Mouse (Mus musculus) MEL (cell line): ENCODE results near the gene Map1s. TPM values are rescaled to one million over a fixed set of nuclear protein-coding genes. Genes with fewer than 3 reads are reported as not detected.

Source experiments
- DNase-seq: peaks from one replicate; pipeline ENCODE4 v3.0.0; 2011; ENCODE audit warnings: low read depth, low spot score
- H3K27ac ChIP-seq: 2 replicates; pipeline ENCODE4 v1.5.1; 2012; ENCODE audit warnings: low read depth, mild to moderate bottlenecking, control low read depth, low read length, moderate library complexity; ENCODE audit not compliant: control insufficient read depth
- H3K27me3 ChIP-seq, 2 experiments: fragments of 150-350 bp in 1 of 2; sonication (generic) in 1 of 2; 2 replicates each; pipeline ENCODE4 v1.6.1; 2012; ENCODE audit warnings: low read length in 2 of 2, mild to moderate bottlenecking in 2 of 2, improper control_type of control experiment in 1 of 2, moderate library complexity in 1 of 2; ENCODE audit not compliant: insufficient read depth in 2 of 2, control insufficient read depth in 1 of 2
- H3K36me3 ChIP-seq, 2 experiments: 2 replicates each; pipeline ENCODE4 v1.6.1; 2012 to 2014; ENCODE audit warnings: low read length in 2 of 2, improper control_type of control experiment in 1 of 2, inconsistent platforms in 1 of 2, mild to moderate bottlenecking in 1 of 2; ENCODE audit not compliant: insufficient read depth in 2 of 2, control insufficient read depth in 1 of 2
- H3K4me1 ChIP-seq, 2 experiments: fragments of 150-350 bp in 1 of 2; sonication (generic) in 1 of 2; 2 replicates each; pipeline ENCODE4 v1.6.1; 2012; ENCODE audit warnings: low read length in 2 of 2, improper control_type of control experiment in 1 of 2, mild to moderate bottlenecking in 1 of 2; ENCODE audit not compliant: insufficient read depth in 2 of 2, control insufficient read depth in 1 of 2
- H3K4me3 ChIP-seq, 2 experiments: fragments of 150-350 bp in 1 of 2; sonication (generic) in 1 of 2; 2 replicates each; pipeline ENCODE4 v1.5.1; 2012; ENCODE audit warnings: low read depth in 2 of 2, low read length in 2 of 2, mild to moderate bottlenecking in 2 of 2, moderate library complexity in 2 of 2, control low read depth in 1 of 2, improper control_type of control experiment in 1 of 2; ENCODE audit not compliant: control insufficient read depth in 1 of 2, insufficient read depth in 1 of 2
- H3K79me2 ChIP-seq: 2 replicates; pipeline ENCODE4 v1.6.1; 2012; ENCODE audit warnings: mild to moderate bottlenecking, low read length, moderate library complexity; ENCODE audit not compliant: control insufficient read depth, poor library complexity, insufficient read depth
- H3K9ac ChIP-seq: 2 replicates; pipeline ENCODE4 v1.6.1; 2012; ENCODE audit warnings: low read depth, mild to moderate bottlenecking, control low read depth, low read length, moderate library complexity; ENCODE audit not compliant: control insufficient read depth, poor library complexity, severe bottlenecking
- H3K9me3 ChIP-seq: fragments of 150-350 bp; sonication (generic); replicated peaks from 2 replicates; pipeline ENCODE4 v1.6.1; 2012; ENCODE audit warnings: mild to moderate bottlenecking, low read length, improper control_type of control experiment, moderate library complexity; ENCODE audit not compliant: insufficient read depth
- CHD2 ChIP-seq: IDR thresholded peaks from 2 replicates; pipeline ENCODE4 v1.6.1; 2011; ENCODE audit warnings: low read length, improper control_type of control experiment
- CTCF ChIP-seq, 3 experiments: IDR thresholded peaks in 2 of 3; conservative IDR thresholded peaks in 1 of 3; 2 replicates each; pipeline ENCODE4 v1.5.1; 2011 to 2012; ENCODE audit warnings: low read length in 3 of 3, low read depth in 2 of 3, mild to moderate bottlenecking in 2 of 3, improper control_type of control experiment in 1 of 3, inconsistent platforms in 1 of 3, mixed read lengths in 1 of 3, moderate library complexity in 1 of 3; ENCODE audit not compliant: control insufficient read depth in 1 of 3, insufficient read depth in 1 of 3, poor library complexity in 1 of 3, severe bottlenecking in 1 of 3
- E2F4 ChIP-seq: IDR thresholded peaks from 2 replicates; pipeline ENCODE4 v1.6.1; 2011; ENCODE audit warnings: low read depth, low read length, improper control_type of control experiment, borderline replicate concordance
- ELF1 ChIP-seq: IDR thresholded peaks from 2 replicates; pipeline ENCODE4 v1.6.1; 2014; ENCODE audit warnings: low read depth, mild to moderate bottlenecking, inconsistent platforms, low read length, improper control_type of control experiment, moderate library complexity
- EP300 ChIP-seq, 2 experiments: IDR thresholded peaks; 2 replicates each; pipeline ENCODE4 v1.6.1; 2011; ENCODE audit warnings: improper control_type of control experiment in 2 of 2, low read length in 2 of 2, low read depth in 1 of 2, mild to moderate bottlenecking in 1 of 2
- ETS1 ChIP-seq: IDR thresholded peaks from 2 replicates; pipeline ENCODE4 v1.6.1; 2012; ENCODE audit warnings: low read depth, mild to moderate bottlenecking, inconsistent platforms, low read length, improper control_type of control experiment, moderate library complexity
- GABPA ChIP-seq: IDR thresholded peaks from 2 replicates; pipeline ENCODE4 v1.6.1; 2012; ENCODE audit warnings: low read depth, mild to moderate bottlenecking, inconsistent platforms, low read length, improper control_type of control experiment, moderate library complexity
- GATA1 ChIP-seq: IDR thresholded peaks from 2 replicates; pipeline ENCODE4 v1.6.1; 2011; ENCODE audit warnings: low read depth, low read length, improper control_type of control experiment
- HCFC1 ChIP-seq: IDR thresholded peaks from 2 replicates; pipeline ENCODE4 v1.6.1; 2012; ENCODE audit warnings: low read depth, mild to moderate bottlenecking, inconsistent platforms, low read length, improper control_type of control experiment, moderate library complexity
- JUND ChIP-seq: IDR thresholded peaks from 2 replicates; pipeline ENCODE4 v1.6.1; 2011; ENCODE audit warnings: low read depth, mild to moderate bottlenecking, improper control_type of control experiment, low read length
- KAT2A ChIP-seq: conservative IDR thresholded peaks from 2 replicates; pipeline ENCODE4 v1.6.1; 2012; ENCODE audit warnings: low read depth, low read length, improper control_type of control experiment, inconsistent platforms
- MAFK ChIP-seq: IDR thresholded peaks from 2 replicates; pipeline ENCODE4 v1.6.1; 2011; ENCODE audit warnings: low read depth, mild to moderate bottlenecking, low read length, improper control_type of control experiment, borderline replicate concordance
- MAX ChIP-seq: IDR thresholded peaks from 2 replicates; pipeline ENCODE4 v1.6.1; 2011; ENCODE audit warnings: low read length, improper control_type of control experiment
- MAZ ChIP-seq: IDR thresholded peaks from 2 replicates; pipeline ENCODE4 v1.6.1; 2012; ENCODE audit warnings: low read depth, mild to moderate bottlenecking, inconsistent platforms, low read length, improper control_type of control experiment
- MXI1 ChIP-seq: IDR thresholded peaks from 2 replicates; pipeline ENCODE4 v1.6.1; 2011; ENCODE audit warnings: mild to moderate bottlenecking, low read depth, low read length, improper control_type of control experiment
- MYB ChIP-seq: IDR thresholded peaks from 2 replicates; pipeline ENCODE4 v1.6.1; 2011; ENCODE audit warnings: mild to moderate bottlenecking, low read depth, low read length, improper control_type of control experiment
- MYC ChIP-seq: IDR thresholded peaks from 2 replicates; pipeline ENCODE4 v1.6.1; 2011; ENCODE audit warnings: low read depth, mild to moderate bottlenecking, low read length, improper control_type of control experiment, moderate library complexity
- NELFE ChIP-seq: IDR thresholded peaks from 2 replicates; pipeline ENCODE4 v1.6.1; 2011; ENCODE audit warnings: low read depth, low read length, improper control_type of control experiment
- NRF1 ChIP-seq: IDR thresholded peaks from 2 replicates; pipeline ENCODE4 v1.6.1; 2014; ENCODE audit warnings: low read depth, mild to moderate bottlenecking, inconsistent platforms, low read length, improper control_type of control experiment, moderate library complexity; ENCODE audit not compliant: poor library complexity, insufficient read depth, severe bottlenecking
- POLR2A ChIP-seq, 2 experiments: IDR thresholded peaks; 2 replicates each; pipeline ENCODE4 v1.6.1; 2011 to 2012; ENCODE audit warnings: low read length in 2 of 2, mild to moderate bottlenecking in 2 of 2, control low read depth in 1 of 2, improper control_type of control experiment in 1 of 2, low read depth in 1 of 2, moderate library complexity in 1 of 2; ENCODE audit not compliant: control insufficient read depth in 1 of 2, insufficient read depth in 1 of 2, poor library complexity in 1 of 2
- POLR2AphosphoS2 ChIP-seq: IDR thresholded peaks from 2 replicates; pipeline ENCODE4 v1.6.1; 2011; ENCODE audit warnings: low read length, improper control_type of control experiment
- POLR2AphosphoS5 ChIP-seq: IDR thresholded peaks from 2 replicates; pipeline ENCODE4 v1.6.1; 2012; ENCODE audit warnings: low read depth, borderline replicate concordance, mild to moderate bottlenecking, inconsistent platforms, low read length, moderate library complexity, mixed read lengths
- RCOR1 ChIP-seq: IDR thresholded peaks from 2 replicates; pipeline ENCODE4 v1.6.1; 2012; ENCODE audit warnings: low read depth, mild to moderate bottlenecking, inconsistent platforms, low read length, improper control_type of control experiment
- TBP ChIP-seq: IDR thresholded peaks from 2 replicates; pipeline ENCODE4 v1.8.0; 2011; ENCODE audit warnings: low read depth, low read length, improper control_type of control experiment
- TCF12 ChIP-seq: IDR thresholded peaks from 2 replicates; pipeline ENCODE4 v1.6.1; 2014; ENCODE audit warnings: low read depth, mild to moderate bottlenecking, inconsistent platforms, low read length, improper control_type of control experiment, moderate library complexity
- USF2 ChIP-seq, 2 experiments: IDR thresholded peaks; 2 replicates each; pipeline ENCODE4 v1.6.1; 2011 to 2012; ENCODE audit warnings: improper control_type of control experiment in 2 of 2, low read length in 2 of 2, borderline replicate concordance in 1 of 2, inconsistent platforms in 1 of 2, low read depth in 1 of 2, mild to moderate bottlenecking in 1 of 2; ENCODE audit not compliant: insufficient read depth in 1 of 2
- ZC3H11A ChIP-seq: IDR thresholded peaks from 2 replicates; pipeline ENCODE4 v1.6.1; 2012; ENCODE audit warnings: low read depth, mild to moderate bottlenecking, inconsistent platforms, low read length, improper control_type of control experiment
- ZKSCAN1 ChIP-seq: IDR thresholded peaks from 2 replicates; pipeline ENCODE4 v1.6.1; 2012; ENCODE audit warnings: low read depth, mild to moderate bottlenecking, inconsistent platforms, low read length, improper control_type of control experiment, moderate library complexity
- ZMIZ1 ChIP-seq: IDR thresholded peaks from 2 replicates; pipeline ENCODE4 v1.6.1; 2012; ENCODE audit warnings: low read depth, mild to moderate bottlenecking, inconsistent platforms, low read length, improper control_type of control experiment, moderate library complexity
- ZNF384 ChIP-seq: IDR thresholded peaks from 2 replicates; pipeline ENCODE4 v1.6.1; 2012; ENCODE audit warnings: low read depth, mild to moderate bottlenecking, inconsistent platforms, low read length, improper control_type of control experiment
- polyA plus RNA-seq, 2 experiments: library from polyadenylated mRNA; stranded (reverse) in 1 of 2; unstranded in 1 of 2; fragments of >175 nt in 1 of 2; fragments of >200 nt in 1 of 2; gene quantifications; 2 replicates each; pipeline versions ENCODE4 v1.2.1 to v1.2.4; 2012; ENCODE audit warnings: low replicate concordance in 2 of 2, low read depth in 1 of 2; ENCODE audit not compliant: insufficient read length in 2 of 2, insufficient read depth in 1 of 2, missing spikeins in 1 of 2
- total RNA-seq: library from RNA; depleted of rRNA; stranded (reverse); fragments of 300-350 nt; gene quantifications from 2 replicates; pipeline ENCODE4 v1.2.3, GENCODE M21; 2012

Gene Map1s
- total and polyA plus RNA-seq, 3 experiments: 51.0 to 53.3 TPM; not detected in 1

DNA sequence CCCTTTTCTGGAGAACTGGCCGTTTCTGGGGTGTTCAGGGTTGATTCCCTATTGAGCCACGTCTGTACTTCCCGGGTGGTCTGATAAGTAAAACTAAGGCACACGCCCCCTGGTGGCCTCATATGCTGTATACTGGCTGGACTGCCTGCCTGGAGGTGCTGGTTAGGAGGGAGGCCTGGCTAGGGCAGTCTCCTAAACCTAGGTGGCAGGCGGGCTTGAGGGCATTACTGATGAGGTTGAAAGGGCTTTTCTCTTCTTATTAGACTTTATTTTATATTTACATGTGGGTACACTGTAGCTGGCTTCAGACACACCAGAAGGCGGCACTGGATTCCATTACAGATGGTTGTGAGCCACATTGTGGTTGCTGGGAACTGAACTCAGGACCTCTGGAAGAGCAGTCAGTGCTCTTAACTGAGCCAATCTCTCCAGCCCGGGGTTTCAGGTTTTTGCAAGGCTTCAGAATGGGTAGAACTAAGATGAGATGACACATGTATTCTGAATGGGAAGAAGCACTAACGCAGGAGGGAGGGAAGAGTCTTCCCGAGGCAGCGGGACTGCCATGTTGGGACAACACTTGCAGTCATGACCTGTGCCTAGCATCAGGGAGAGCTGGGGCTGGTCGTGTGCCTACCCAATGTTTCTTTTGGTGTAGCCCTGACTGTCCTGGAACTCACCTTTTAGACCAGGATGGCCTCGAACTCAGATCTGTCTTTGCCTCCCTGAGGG, 11.9 kb upstream of the Map1s start (continued):
- 0 out of 2 replicates have a peak, but pooled peaks have one; percentile 31 for TF ChIP-seq HCFC1
- no peak for TF ChIP-seq ZNF384
- no peak for TF ChIP-seq MXI1
- no peak for TF ChIP-seq KAT2A
- TF ChIP-seq POLR2AphosphoS2: peak; percentile 100
- 0 out of 2 replicates have a peak, but pooled peaks have one; percentile 52 for TF ChIP-seq MAZ
- 0 out of 2 replicates have a peak, but pooled peaks have one; percentile 24 for TF ChIP-seq MYC
- TF ChIP-seq TBP: no peak
- no peak for TF ChIP-seq GABPA
- no peak for TF ChIP-seq EP300 (IDR thresholded peaks at IDR 0.05; ENCODE audit: low read depth in 1 of 2, low read length in 2 of 2)
- no peak for TF ChIP-seq ZC3H11A
- TF ChIP-seq ETS1: no peak
- peak; percentile 21; the same call in 1 of the 2 replicates for TF ChIP-seq POLR2AphosphoS5
- no peak for TF ChIP-seq TCF12
- TF ChIP-seq E2F4: no peak
- no peak for TF ChIP-seq NRF1
- 0 out of 2 replicates have a peak, but pooled peaks have one; percentile 10 for TF ChIP-seq GATA1
- TF ChIP-seq CTCF (IDR thresholded peaks at IDR 0.05 in 2 of 3, conservative IDR thresholded peaks at IDR 0.05 in 1 of 3; ENCODE audit: control insufficient read depth in 1 of 3, insufficient read depth in 1 of 3, low read depth in 2 of 3, low read length in 3 of 3, poor library complexity in 1 of 3, severe bottlenecking in 1 of 3): peak; percentile 60 to 72 (median 65)
- TF ChIP-seq RCOR1: no peak; the same call in 1 of the 2 replicates
- no peak for TF ChIP-seq ELF1
- no peak for TF ChIP-seq ZKSCAN1

DNA sequence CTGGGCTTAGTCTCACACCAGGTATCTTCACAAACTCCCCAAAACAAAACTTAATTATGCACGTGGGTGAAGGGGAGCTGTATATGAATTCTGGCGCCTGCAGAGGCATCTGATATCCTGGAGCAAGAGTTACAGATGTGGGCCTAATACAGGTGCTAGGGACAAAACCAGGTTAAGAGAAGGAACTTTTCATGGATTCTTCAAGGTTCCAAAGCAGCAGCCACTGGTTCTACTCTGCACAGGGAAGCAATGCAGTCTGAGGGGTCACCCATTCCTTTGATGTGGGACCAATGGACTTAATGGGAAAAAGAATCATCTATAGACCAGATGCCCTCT, 11.4 kb upstream of the Map1s start:
- no peaks in the 10 kb centered on the region for H3K27me3 ChIP-seq
- TF ChIP-seq ZC3H11A (no peak), MYB (0 out of 2 replicates have a peak, but pooled peaks have one; percentile 2), ZKSCAN1 (no peak), ZMIZ1 (peak; percentile 16; the same call in 1 of the 2 replicates), POLR2A (IDR thresholded peaks at IDR 0.05; ENCODE audit: control insufficient read depth in 1 of 2, insufficient read depth in 1 of 2, low read depth in 1 of 2, low read length in 2 of 2, poor library complexity in 1 of 2) (peak in 1 of 2 experiments; percentile 34; a peak in 2 of 4 replicates), MAFK (peak; percentile 34; the same call in 1 of the 2 replicates), TCF12 (no peak), RCOR1 (no peak), ELF1 (no peak), MAX (no peak), JUND (no peak), POLR2AphosphoS2 (no peak), USF2 (IDR thresholded peaks at IDR 0.05; ENCODE audit: borderline replicate concordance in 1 of 2, insufficient read depth in 1 of 2, low read depth in 1 of 2, low read length in 2 of 2) (no peak), NELFE (no peak), CHD2 (no peak; the same call in 1 of the 2 replicates), POLR2AphosphoS5 (no peak), MYC (0 out of 2 replicates have a peak, but pooled peaks have one; percentile 2)
- peaks cover 7 to 15% of the 10 kb centered on the region in 2 experiments; a peak in 3 of 4 replicates for H3K36me3 ChIP-seq
- DNase-seq: peak; percentile 63
- H3K27ac ChIP-seq: peak overlapping the region; percentile 21
- peaks cover 19% of the 10 kb centered on the region for H3K79me2 ChIP-seq
- no peak overlapping the region for H3K4me3 ChIP-seq
- H3K4me1 ChIP-seq: peaks cover 4 to 9% of the 10 kb centered on the region in 2 experiments; a peak in 3 of 4 replicates
- no peaks in the 10 kb centered on the region for H3K9me3 ChIP-seq
- no peak overlapping the region for H3K9ac ChIP-seq
